Mouse (Mus musculus) lung, postnatal 0 days (tissue): ENCODE data around the gene Grm1. TPM values are rescaled to one million over a fixed set of nuclear protein-coding genes. Genes with fewer than 3 reads are reported as not detected.

ENCODE experiments used
- ATAC-seq: fragments of 200-750 bp; cut with Nextera tagmentation; 2 replicates; pipeline ENCODE4 v1.8.0; 2017; ENCODE audit warnings: moderate library complexity
- DNase-seq: peaks from one replicate; pipeline ENCODE4 v3.0.0-alpha.2; 2016; ENCODE audit warnings: low spot score
- H3K27ac ChIP-seq: fragments of 300-500 bp; sonication (generic); 2 replicates; pipeline ENCODE4 v1.5.1; 2014; ENCODE audit warnings: antibody characterized with exemption, mild to moderate bottlenecking, low read length, mixed read lengths
- H3K27me3 ChIP-seq: fragments of 300-500 bp; sonication (generic); replicated peaks from 2 replicates; pipeline ENCODE4 v1.6.1; 2014; ENCODE audit warnings: low read length, mixed read lengths; ENCODE audit not compliant: insufficient read depth
- H3K36me3 ChIP-seq: fragments of 300-500 bp; sonication (generic); 2 replicates; pipeline ENCODE4 v1.6.1; 2014; ENCODE audit warnings: low read length, mixed read lengths; ENCODE audit not compliant: insufficient read depth
- H3K4me1 ChIP-seq: fragments of 300-500 bp; sonication (generic); 2 replicates; pipeline ENCODE4 v1.6.1; 2014; ENCODE audit warnings: antibody characterized with exemption, low read depth, low read length, mixed read lengths; ENCODE audit not compliant: insufficient read depth
- H3K4me2 ChIP-seq: fragments of 300-500 bp; sonication (generic); replicated peaks from 2 replicates; pipeline ENCODE4 v1.6.1; 2014; ENCODE audit warnings: low read depth, mild to moderate bottlenecking, low read length, moderate library complexity, mixed read lengths
- H3K4me3 ChIP-seq: fragments of 300-500 bp; sonication (generic); 2 replicates; pipeline ENCODE4 v1.5.1; 2014; ENCODE audit warnings: low read depth, low read length
- H3K9ac ChIP-seq: fragments of 300-500 bp; sonication (generic); replicated peaks from 2 replicates; pipeline ENCODE4 v1.6.1; 2014; ENCODE audit warnings: low read depth, mild to moderate bottlenecking
- H3K9me3 ChIP-seq: fragments of 300-500 bp; sonication (generic); 2 replicates; pipeline ENCODE4 v1.6.1; 2016; ENCODE audit warnings: low read length, mixed read lengths
- CTCF ChIP-seq: IDR thresholded peaks from 2 replicates; pipeline ENCODE4 v1.5.1; 2016; ENCODE audit warnings: antibody characterized with exemption, mild to moderate bottlenecking
- EP300 ChIP-seq: IDR thresholded peaks from 2 replicates; pipeline ENCODE4 v1.6.1; 2016; ENCODE audit warnings: antibody characterized with exemption, mild to moderate bottlenecking, control low read depth
- WGBS: fragments of 180-500 bp; shearing (Covaris S2); extraction: QIAGEN DNeasy Blood & Tissue Kit; methylation state at CpG from one replicate; pipeline ENCODE4 v1.1.7; 2014; 5-methylcytosine and 5-hydroxymethylcytosine counted together
- polyA plus RNA-seq: library from polyadenylated mRNA; unstranded; fragments of >200 nt; fragmentation: Nextera tagmentation; extraction: Ambion mirVana; gene quantifications from 2 replicates; pipeline ENCODE4 v1.2.1, GENCODE M21; 2015

Grm1 gene
- polyA plus RNA-seq, 1 experiment from 2014 or later, result not detected

- no peak overlapping the region for H3K4me3 ChIP-seq
- H3K4me1 ChIP-seq, result no peaks in the 10 kb centered on the region
- TF ChIP-seq CTCF (no peak), EP300 (no peak)
- no peaks in the 10 kb centered on the region for H3K36me3 ChIP-seq
- no peaks in the 10 kb centered on the region for H3K27me3 ChIP-seq
- H3K27ac ChIP-seq, result no peak overlapping the region
- H3K9me3 ChIP-seq, result no peaks in the 10 kb centered on the region
- WGBS, result 67% methylated on average over 3 of the region's 3 CpGs
- no peak overlapping the region for H3K9ac ChIP-seq
- no peak for ATAC-seq
- H3K4me2 ChIP-seq, result no peak overlapping the region
- DNase-seq, result no peak
These were observed 422.2 kb downstream of the Grm1 start for GRCm38 (mm10) chr10:10659976-10660375.

GRCm38 (mm10) chr10:10659161-10659560 is 423.0 kb downstream of the Grm1 start:
- ATAC-seq (no peak), DNase-seq (no peak)
- Histone ChIP-seq H3K4me1 (no peaks in the 10 kb centered on the region), H3K27ac (no peak overlapping the region), H3K9ac (no peak overlapping the region), H3K36me3 (no peaks in the 10 kb centered on the region), H3K4me3 (no peak overlapping the region), H3K27me3 (no peaks in the 10 kb centered on the region), H3K4me2 (no peak overlapping the region), H3K9me3 (no peaks in the 10 kb centered on the region)
- no peak for TF ChIP-seq CTCF
- no peak for TF ChIP-seq EP300
- WGBS, result 77% methylated on average over 3 of the region's 3 CpGs

DNA sequence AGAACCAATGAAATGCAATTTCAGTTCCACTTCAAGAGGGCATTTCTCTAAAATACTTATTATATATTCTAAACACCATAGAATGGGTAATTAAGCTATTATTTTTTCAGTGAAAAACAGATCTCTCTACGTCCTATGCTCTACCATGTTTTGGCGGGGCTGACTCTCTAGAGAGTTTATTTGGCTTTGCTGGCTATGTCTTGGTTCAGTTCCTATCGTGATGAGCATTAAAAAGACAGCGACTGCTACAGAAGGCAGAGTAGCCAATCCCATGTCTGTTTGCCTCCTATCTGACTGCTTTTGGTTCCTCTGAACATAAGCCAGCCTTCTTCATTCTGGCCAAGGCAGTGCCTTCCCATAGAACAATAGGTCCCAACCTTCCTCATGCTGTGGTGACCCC is 425.5 kb downstream of the Grm1 start:
- no peak for TF ChIP-seq EP300
- TF ChIP-seq CTCF, result no peak
- Histone ChIP-seq H3K9me3 (no peaks in the 10 kb centered on the region), H3K27me3 (no peaks in the 10 kb centered on the region), H3K36me3 (no peaks in the 10 kb centered on the region), H3K27ac (no peak overlapping the region), H3K4me3 (no peak overlapping the region), H3K9ac (no peak overlapping the region), H3K4me2 (no peak overlapping the region), H3K4me1 (no peaks in the 10 kb centered on the region)
- WGBS, result 76% methylated on average over 4 of the region's 4 CpGs
- ATAC-seq, result no peak
- DNase-seq, result no peak

GRCm38 (mm10) chr10:10655991-10656390 is 426.2 kb downstream of the Grm1 start:
- Histone ChIP-seq H3K27ac (no peak overlapping the region), H3K4me1 (no peaks in the 10 kb centered on the region), H3K9ac (no peak overlapping the region), H3K9me3 (no peaks in the 10 kb centered on the region), H3K4me3 (no peak overlapping the region), H3K4me2 (no peak overlapping the region), H3K27me3 (no peaks in the 10 kb centered on the region), H3K36me3 (no peaks in the 10 kb centered on the region)
- DNase-seq (no peak), ATAC-seq (no peak)
- TF ChIP-seq CTCF, result no peak
- TF ChIP-seq EP300, result no peak

Other genes with a start within 250 kb of the Grm1 start
- 6.8 and 7.8 TPM in 2 replicates for gene Shprh, start 67.1 kb upstream of the Grm1 start, polyA plus RNA-seq
- 17.2 and 17.8 TPM in 2 replicates for gene Fbxo30, start 199.0 kb upstream of the Grm1 start, polyA plus RNA-seq